Mouse (Mus musculus) cortical plate, adult 2 months (tissue): Measurements from ENCODE around the gene Myo6. TPM values are rescaled to one million over a fixed set of nuclear protein-coding genes. Genes with fewer than 3 reads are reported as not detected.
A peak's percentile ranks its signal among the peaks of the same experiment; 100 is the strongest.
"Not testable (repeated sequence)": the region's sequence is repeated elsewhere in the genome, so short reads cannot be mapped to it uniquely, and the experiment has no call there.

ENCODE experiments used
- H3K27ac ChIP-seq: fragments of 200-500 bp; 2 replicates; pipeline ENCODE4 v1.5.1; 2012; ENCODE audit warnings: low read length, control low read depth, inconsistent platforms; ENCODE audit not compliant: insufficient read depth
- H3K4me1 ChIP-seq: fragments of 200-500 bp; 2 replicates; pipeline ENCODE4 v1.6.1; 2011; ENCODE audit warnings: low read length; ENCODE audit not compliant: control insufficient read depth, insufficient read depth
- H3K4me3 ChIP-seq: fragments of 200-500 bp; 2 replicates; pipeline ENCODE4 v1.5.1; 2011; ENCODE audit warnings: mild to moderate bottlenecking, low read length, control low read depth; ENCODE audit not compliant: insufficient read depth
- CTCF ChIP-seq: fragments of 200-500 bp; IDR thresholded peaks from 2 replicates; pipeline ENCODE4 v1.5.1; 2011; ENCODE audit warnings: mild to moderate bottlenecking, control low read depth, low read length; ENCODE audit not compliant: insufficient read depth; ENCODE audit errors: extremely low read depth
- POLR2A ChIP-seq: fragments of 200-500 bp; IDR thresholded peaks from 2 replicates; pipeline ENCODE4 v1.6.1; 2011; ENCODE audit warnings: mild to moderate bottlenecking, low read length, control low read depth; ENCODE audit not compliant: insufficient read depth; ENCODE audit errors: extremely low read depth
- polyA plus RNA-seq: library from polyadenylated mRNA; depleted of rRNA; stranded (reverse); fragments of >200 nt; gene quantifications from 2 replicates; pipeline ENCODE4 v1.2.3, GENCODE M21; 2012

The Myo6 gene
- polyA plus RNA-seq, 1 experiment = 48.9 TPM

- no peak for TF ChIP-seq CTCF
- TF ChIP-seq POLR2A = no peak
- Histone ChIP-seq H3K27ac (no peak overlapping the region), H3K4me1 (no peaks in the 10 kb centered on the region), H3K4me3 (no peak overlapping the region)
Measured at GRCm38 (mm10) chr9:80307629-80308028, 142.8 kb downstream of the Myo6 start.

DNA sequence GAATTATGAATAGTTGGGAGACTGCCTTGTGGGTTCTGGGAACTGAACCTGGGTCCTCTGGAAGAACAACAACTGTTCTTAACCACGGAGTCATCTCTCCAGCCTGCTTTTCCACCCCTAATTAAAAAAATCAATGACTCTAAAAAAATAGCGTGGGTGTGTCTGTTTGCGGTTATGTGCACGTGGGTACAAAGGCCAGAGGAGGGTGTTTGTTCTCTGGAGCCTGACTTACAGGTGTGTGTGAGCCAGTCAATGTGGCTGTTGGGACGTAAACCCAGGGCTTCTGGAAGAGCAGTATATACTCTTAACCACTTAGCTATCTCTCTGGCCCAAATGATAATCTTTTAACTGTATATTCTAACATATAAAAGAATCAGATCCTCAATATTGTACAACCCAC lies 148.8 kb downstream of the Myo6 start:
- no peak overlapping the region for H3K27ac ChIP-seq
- H3K4me1 ChIP-seq = no peaks in the 10 kb centered on the region
- H3K4me3 ChIP-seq = no peak overlapping the region
- TF ChIP-seq POLR2A (no peak), CTCF (no peak)

DNA sequence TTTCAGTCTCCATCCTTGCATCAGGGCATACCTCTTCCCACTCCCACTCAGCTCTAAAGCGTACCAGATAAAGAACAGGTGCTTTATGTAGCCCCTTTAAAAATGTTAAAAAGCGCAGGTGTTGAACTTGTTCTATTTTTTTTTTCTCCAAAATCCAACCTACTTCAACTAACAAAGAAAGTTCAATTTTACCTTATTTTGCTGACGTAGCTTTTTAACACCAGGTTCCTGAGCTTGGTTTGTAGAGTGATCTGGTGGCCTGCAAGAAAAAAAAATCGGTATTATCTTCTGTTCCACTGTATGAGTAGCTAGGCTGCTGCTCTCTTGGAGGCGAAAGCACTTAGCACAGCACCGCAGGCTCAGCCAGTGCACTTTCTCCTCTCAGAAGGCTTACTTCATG lies 151.1 kb downstream of the Myo6 start:
- Histone ChIP-seq H3K4me1 (no peaks in the 10 kb centered on the region), H3K4me3 (no peak overlapping the region), H3K27ac (no peak overlapping the region)
- no peak for TF ChIP-seq CTCF
- TF ChIP-seq POLR2A = no peak

- H3K4me1 ChIP-seq = no peaks in the 10 kb centered on the region
- TF ChIP-seq CTCF = no peak
- TF ChIP-seq POLR2A = no peak
- no peak overlapping the region for H3K4me3 ChIP-seq
- no peak overlapping the region for H3K27ac ChIP-seq
Measured at GRCm38 (mm10) chr9:80318027-80318426, 153.2 kb downstream of the Myo6 start.

DNA sequence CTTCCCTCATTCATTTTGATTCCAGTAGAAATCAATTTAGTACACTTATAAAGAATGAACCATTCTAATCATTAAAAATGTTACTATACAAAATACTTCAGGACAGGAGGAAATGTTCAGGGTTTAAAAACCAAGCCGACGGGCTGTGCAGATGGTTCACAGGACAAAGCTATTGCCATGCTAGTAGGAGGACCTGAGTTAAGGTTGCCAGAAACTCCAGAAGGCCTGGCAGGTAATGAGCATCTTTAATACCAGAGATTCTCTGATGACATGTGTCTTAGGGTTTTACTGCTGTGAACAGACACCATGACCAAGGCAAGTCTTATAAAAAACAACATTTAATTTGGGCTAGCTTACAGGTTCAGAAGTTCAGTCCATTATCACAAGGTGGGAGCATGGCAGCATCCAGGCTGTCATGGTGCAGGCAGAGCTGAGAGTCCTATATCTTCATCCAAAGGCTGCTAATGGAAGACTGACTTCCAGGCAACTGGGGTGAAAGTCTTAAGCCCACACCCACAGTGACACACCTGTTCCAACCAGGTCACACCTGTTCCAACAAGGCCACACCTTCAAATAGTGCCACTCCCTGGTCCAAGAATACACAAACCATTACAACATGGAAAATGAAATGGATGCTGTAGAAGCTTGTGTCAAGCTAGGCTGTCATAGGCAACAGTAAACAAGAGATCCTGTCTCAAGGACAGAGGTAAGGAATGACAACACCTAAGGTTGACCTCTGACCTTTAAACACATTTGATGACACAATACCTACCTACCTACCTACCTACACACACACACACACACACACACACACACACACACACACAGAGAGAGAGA lies 156.4 kb downstream of the Myo6 start:
- not testable (repeated sequence) for H3K4me3 ChIP-seq, H3K27ac ChIP-seq, H3K4me1 ChIP-seq

GRCm38 (mm10) chr9:80332153-80332552 lies 167.3 kb downstream of the Myo6 start:
- no peak overlapping the region for H3K27ac ChIP-seq
- H3K4me1 ChIP-seq = peaks cover 1% of the 10 kb centered on the region; the same call in 1 of the 2 replicates
- peak overlapping the region; percentile 37 for H3K4me3 ChIP-seq
- TF ChIP-seq CTCF (peak; percentile 42; the same call in 1 of the 2 replicates), POLR2A (no peak)

GRCm38 (mm10) chr9:80333466-80333865 lies 168.6 kb downstream of the Myo6 start:
- no peak overlapping the region for H3K27ac ChIP-seq
- TF ChIP-seq POLR2A (no peak), CTCF (no peak)

GRCm38 (mm10) chr9:80333998-80334605 lies 169.3 kb downstream of the Myo6 start:
- peaks cover 1% of the 10 kb centered on the region; the same call in 1 of the 2 replicates for H3K4me1 ChIP-seq
- no peak for TF ChIP-seq CTCF
- TF ChIP-seq POLR2A = no peak
- no peak overlapping the region for H3K27ac ChIP-seq
- H3K4me3 ChIP-seq = no peak overlapping the region

More at GRCm38 (mm10) chr9:80333466-80333865, 168.6 kb downstream of the Myo6 start:
- Histone ChIP-seq H3K4me1 (peaks cover 1% of the 10 kb centered on the region; the same call in 1 of the 2 replicates), H3K4me3 (no peak overlapping the region)

DNA sequence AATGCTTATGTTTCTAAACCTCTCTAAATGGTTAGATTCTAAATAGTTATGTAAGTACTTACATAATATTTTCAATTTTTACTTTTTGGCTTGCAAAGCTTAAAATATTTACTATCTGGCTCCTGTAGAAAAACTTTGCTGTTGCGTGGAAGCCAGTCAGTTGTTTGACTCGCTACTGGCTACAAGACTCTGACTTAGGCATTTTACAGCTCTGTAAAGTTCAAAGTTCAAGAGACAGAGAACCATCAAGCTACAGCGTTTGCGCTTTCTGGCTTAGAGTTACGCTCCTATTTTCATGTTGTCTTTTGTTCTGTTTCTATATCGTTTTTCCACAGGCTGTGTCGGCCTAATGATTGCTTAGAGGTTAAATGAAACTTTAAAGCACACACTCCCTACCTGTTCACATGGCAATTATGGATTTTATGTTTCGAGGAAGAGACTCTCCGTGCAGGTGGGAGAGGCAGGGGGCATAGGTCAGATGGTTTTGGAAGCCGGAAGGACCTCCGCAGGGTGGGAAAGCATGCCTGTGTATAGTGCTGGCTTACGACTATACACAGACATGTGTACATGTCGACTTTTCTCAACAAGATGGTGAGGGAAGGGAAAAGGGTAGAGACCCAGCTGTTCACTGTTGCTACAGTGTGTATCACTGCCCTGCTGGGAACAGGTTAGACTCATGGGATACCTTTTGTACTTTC lies 171.0 kb downstream of the Myo6 start:
- Histone ChIP-seq H3K27ac (no peak overlapping the region), H3K4me1 (peaks cover 1% of the 10 kb centered on the region; the same call in 1 of the 2 replicates), H3K4me3 (no peak overlapping the region)
- no peak for TF ChIP-seq CTCF
- TF ChIP-seq POLR2A = no peak
